Mouse (Mus musculus): ENCODE measurements around the gene Ss18l2. TPM values are rescaled to one million over a fixed set of nuclear protein-coding genes. Genes with fewer than 3 reads are reported as not detected.

Ss18l2 gene
- total RNA-seq, 2 experiments from 2014 or later: 73.2 to 84.3 TPM

- peak; percentile 78 to 81 for DNase-seq
Observed at GRCm38 (mm10) chr9:121759091-121760081, 49.3 kb downstream of the Ss18l2 start, which contains the start of gene Zfp651. Gene Zfp651 (plus strand): TSS chr9:121759330.

GRCm38 (mm10) chr9:121760271-121761090 lies 50.4 kb downstream of the Ss18l2 start:
- peak in 1 of 2 experiments; percentile 50 for DNase-seq

GRCm38 (mm10) chr9:121761091-121761665 lies 51.0 kb downstream of the Ss18l2 start:
- DNase-seq: no peak

GRCm38 (mm10) chr9:121761787-121762186 lies 51.7 kb downstream of the Ss18l2 start:
- DNase-seq: no peak

- no peak for DNase-seq
Observed at GRCm38 (mm10) chr9:121762248-121762647, 52.1 kb downstream of the Ss18l2 start.

- no peak for DNase-seq
Observed at GRCm38 (mm10) chr9:121762761-121763160, 52.6 kb downstream of the Ss18l2 start.

Other genes starting within 250 kb of the Ss18l2 start
- 100 to 1,000 TPM; 678 to 800 TPM for gene Cck, start 214.6 kb upstream of the Ss18l2 start, total RNA-seq (2021)
- 1 to 10 TPM in 1 of 2 experiments, under 1 TPM in 1; 0.37 to 1.6 TPM for gene Lyzl4, start 68.2 kb upstream of the Ss18l2 start, total RNA-seq (2021)
- gene Vipr1, start 67.6 kb upstream of the Ss18l2 start, total RNA-seq (2021): 10 to 100 TPM; 15.0 to 18.7 TPM
- gene Sec22c, start 4.8 kb upstream of the Ss18l2 start, total RNA-seq (2021): 10 to 100 TPM; 31.7 to 31.8 TPM
- gene Nktr, start 8.8 kb downstream of the Ss18l2 start, total RNA-seq (2021): 100 to 1,000 TPM in 1 of 2 experiments, 10 to 100 TPM in 1; 99.0 to 145 TPM
- 100 to 1,000 TPM; 105 to 106 TPM for gene Zfp651, start 49.0 kb downstream of the Ss18l2 start, total RNA-seq (2021)
- 1 to 10 TPM; 2.8 to 3.5 TPM for gene Klhl40, start 67.3 kb downstream of the Ss18l2 start, total RNA-seq (2021)
- gene Hhatl, start 82.2 kb downstream of the Ss18l2 start, total RNA-seq (2021): 10 to 100 TPM; 14.6 to 15.9 TPM
- gene Ccdc13, start 129.1 kb downstream of the Ss18l2 start, total RNA-seq (2021): 1 to 10 TPM; 7.5 to 9.7 TPM
- 10 to 100 TPM; 90.4 to 93.2 TPM for gene Higd1a, start 148.0 kb downstream of the Ss18l2 start, total RNA-seq (2021)
- 1 to 10 TPM; 1.3 to 1.5 TPM for gene Ackr2, start 188.0 kb downstream of the Ss18l2 start, total RNA-seq (2021)
- gene Cyp8b1, start 206.0 kb downstream of the Ss18l2 start, total RNA-seq (2021): not detected
- gene Fam198a, start 240.7 kb downstream of the Ss18l2 start, total RNA-seq (2021): 1 to 10 TPM; 5.8 to 6.8 TPM